Mouse (Mus musculus) lung, embryonic 16.5 days (tissue): Measurements from ENCODE around the gene Smyd5. TPM values are rescaled to one million over a fixed set of nuclear protein-coding genes. Genes with fewer than 3 reads are reported as not detected.

ENCODE experiments used
- ATAC-seq: fragments of 200-750 bp; cut with Nextera tagmentation; 2 replicates; pipeline ENCODE4 v1.8.0; 2017; ENCODE audit warnings: low read depth, mild to moderate bottlenecking, moderate library complexity
- H3K27ac ChIP-seq: fragments of 300-500 bp; sonication (generic); 2 replicates; pipeline ENCODE4 v1.5.1; 2014; ENCODE audit warnings: mild to moderate bottlenecking, control low read depth, low read length
- H3K27me3 ChIP-seq: fragments of 300-500 bp; sonication (generic); 2 replicates; pipeline ENCODE4 v1.6.1; 2014; ENCODE audit warnings: low read depth, low read length, mixed read lengths; ENCODE audit not compliant: control insufficient read depth, insufficient read depth
- H3K36me3 ChIP-seq: fragments of 300-500 bp; sonication (generic); 2 replicates; pipeline ENCODE4 v1.6.1; 2014; ENCODE audit warnings: low read length; ENCODE audit not compliant: control insufficient read depth, insufficient read depth
- H3K4me1 ChIP-seq: fragments of 300-500 bp; sonication (generic); replicated peaks from 2 replicates; pipeline ENCODE4 v1.6.1; 2014; ENCODE audit warnings: low read length, mixed read lengths; ENCODE audit not compliant: control insufficient read depth, insufficient read depth
- H3K4me2 ChIP-seq: fragments of 300-500 bp; sonication (generic); 2 replicates; pipeline ENCODE4 v1.6.1; 2014; ENCODE audit warnings: low read depth, low read length, control low read depth
- H3K4me3 ChIP-seq: fragments of 300-500 bp; sonication (generic); 2 replicates; pipeline ENCODE4 v1.5.1; 2014; ENCODE audit warnings: mild to moderate bottlenecking, low read length, control low read depth
- H3K9ac ChIP-seq: fragments of 300-500 bp; sonication (generic); 2 replicates; pipeline ENCODE4 v1.6.1; 2014; ENCODE audit warnings: low read length, control low read depth
- H3K9me3 ChIP-seq: fragments of 300-500 bp; sonication (generic); 2 replicates; pipeline ENCODE4 v1.6.1; 2016; ENCODE audit warnings: low read length; ENCODE audit not compliant: control insufficient read depth
- WGBS: fragments of 180-500 bp; shearing (Covaris S2); extraction: QIAGEN DNeasy Blood & Tissue Kit; methylation state at CpG from one replicate; pipeline ENCODE4 v1.1.7; 2014; 5-methylcytosine and 5-hydroxymethylcytosine counted together
- polyA plus RNA-seq: library from polyadenylated mRNA; unstranded; fragments of >200 nt; fragmentation: Nextera tagmentation; extraction: Ambion mirVana; gene quantifications from 2 replicates; pipeline ENCODE4 v1.2.1, GENCODE M21; 2015

The Smyd5 gene
- polyA plus RNA-seq = 53.4 and 55.2 TPM in 2 replicates

GRCm38 (mm10) chr6:85431842-85432431, at the start of gene Smyd5:
Smyd5 (plus strand) TSS chr6:85431989.
- no peaks in the 10 kb centered on the region for H3K36me3 ChIP-seq
- H3K27me3 ChIP-seq = no peaks in the 10 kb centered on the region
- H3K4me1 ChIP-seq = peaks cover 6% of the 10 kb centered on the region
- under 1% methylated on average over 36 of the region's 39 CpGs for WGBS
- ATAC-seq = peak; percentile 91
- no peaks in the 10 kb centered on the region for H3K9me3 ChIP-seq
- H3K4me3 ChIP-seq = peak within 1 kb of the TSS; percentile 80
- peak within 1 kb of the TSS; percentile 81 for H3K9ac ChIP-seq
- H3K4me2 ChIP-seq = peak within 1 kb of the TSS; percentile 79
- H3K27ac ChIP-seq = no peak within 1 kb of the TSS

- WGBS = 73% methylated on average over 2 of the region's 2 CpGs
Measured at GRCm38 (mm10) chr6:85382791-85383190, 49.0 kb upstream of the Smyd5 start.

GRCm38 (mm10) chr6:85388608-85389007, 43.2 kb upstream of the Smyd5 start:
- H3K4me3 ChIP-seq = no peak overlapping the region
- no peak overlapping the region for H3K9ac ChIP-seq
- ATAC-seq = no peak
- no peak overlapping the region for H3K27ac ChIP-seq
- H3K9me3 ChIP-seq = no peaks in the 10 kb centered on the region
- H3K4me1 ChIP-seq = no peaks in the 10 kb centered on the region
- no peaks in the 10 kb centered on the region for H3K36me3 ChIP-seq
- no peak overlapping the region for H3K4me2 ChIP-seq
- 53% methylated on average over 5 of the region's 5 CpGs for WGBS
- H3K27me3 ChIP-seq = no peaks in the 10 kb centered on the region; the same call in 1 of the 2 replicates

More at GRCm38 (mm10) chr6:85382791-85383190, 49.0 kb upstream of the Smyd5 start:
- H3K4me2 ChIP-seq = no peak overlapping the region
- H3K27ac ChIP-seq = no peak overlapping the region
- H3K9me3 ChIP-seq = no peaks in the 10 kb centered on the region
- H3K4me3 ChIP-seq = no peak overlapping the region
- H3K9ac ChIP-seq = no peak overlapping the region
- no peak for ATAC-seq
- H3K4me1 ChIP-seq = peaks cover 6% of the 10 kb centered on the region
- no peaks in the 10 kb centered on the region for H3K36me3 ChIP-seq
- H3K27me3 ChIP-seq = no peaks in the 10 kb centered on the region; the same call in 1 of the 2 replicates

- no peak for ATAC-seq
- H3K4me1 ChIP-seq = no peaks in the 10 kb centered on the region
- no peak overlapping the region for H3K27ac ChIP-seq
- H3K4me3 ChIP-seq = no peak overlapping the region
- no peaks in the 10 kb centered on the region for H3K36me3 ChIP-seq
- no peak overlapping the region for H3K9ac ChIP-seq
- H3K9me3 ChIP-seq = no peaks in the 10 kb centered on the region
- no peaks in the 10 kb centered on the region for H3K27me3 ChIP-seq
- 17% methylated on average over 6 of the region's 7 CpGs for WGBS
- H3K4me2 ChIP-seq = no peak overlapping the region
Measured at GRCm38 (mm10) chr6:85391803-85392202, 40.0 kb upstream of the Smyd5 start.

GRCm38 (mm10) chr6:85395360-85395759, 36.4 kb upstream of the Smyd5 start:
- WGBS = 83% methylated on average over 2 of the region's 2 CpGs
- no peak overlapping the region for H3K4me2 ChIP-seq

GRCm38 (mm10) chr6:85397165-85397564, 34.6 kb upstream of the Smyd5 start:
- Histone ChIP-seq H3K4me3 (no peak overlapping the region), H3K9me3 (no peaks in the 10 kb centered on the region), H3K4me2 (no peak overlapping the region), H3K27me3 (no peaks in the 10 kb centered on the region), H3K27ac (no peak overlapping the region), H3K4me1 (no peaks in the 10 kb centered on the region), H3K9ac (no peak overlapping the region), H3K36me3 (no peaks in the 10 kb centered on the region)
- 17% methylated on average over 1 of the region's 1 CpGs for WGBS
- ATAC-seq = no peak

More at GRCm38 (mm10) chr6:85395360-85395759, 36.4 kb upstream of the Smyd5 start:
- no peaks in the 10 kb centered on the region for H3K27me3 ChIP-seq
- H3K27ac ChIP-seq = no peak overlapping the region
- H3K4me1 ChIP-seq = no peaks in the 10 kb centered on the region
- H3K9me3 ChIP-seq = no peaks in the 10 kb centered on the region
- no peak overlapping the region for H3K4me3 ChIP-seq
- no peak for ATAC-seq
- H3K36me3 ChIP-seq = no peaks in the 10 kb centered on the region
- H3K9ac ChIP-seq = no peak overlapping the region

- no peak overlapping the region for H3K27ac ChIP-seq
- H3K27me3 ChIP-seq = no peaks in the 10 kb centered on the region
- H3K36me3 ChIP-seq = no peaks in the 10 kb centered on the region
- H3K4me3 ChIP-seq = no peak overlapping the region
- no peak overlapping the region for H3K9ac ChIP-seq
- H3K4me1 ChIP-seq = no peaks in the 10 kb centered on the region
- no peak overlapping the region for H3K4me2 ChIP-seq
- WGBS = 14% methylated on average over 5 of the region's 5 CpGs
- ATAC-seq = no peak
- H3K9me3 ChIP-seq = no peaks in the 10 kb centered on the region
Measured at GRCm38 (mm10) chr6:85399715-85400114, 32.1 kb upstream of the Smyd5 start.

- no peaks in the 10 kb centered on the region for H3K4me1 ChIP-seq
- H3K9me3 ChIP-seq = no peaks in the 10 kb centered on the region
- peaks cover 6% of the 10 kb centered on the region; the same call in 1 of the 2 replicates for H3K27me3 ChIP-seq
- WGBS = 53% methylated on average over 2 of the region's 2 CpGs
- no peak overlapping the region for H3K4me2 ChIP-seq
- no peak overlapping the region for H3K27ac ChIP-seq
- H3K9ac ChIP-seq = no peak overlapping the region
- H3K4me3 ChIP-seq = no peak overlapping the region
- H3K36me3 ChIP-seq = no peaks in the 10 kb centered on the region
- ATAC-seq = no peak
Measured at GRCm38 (mm10) chr6:85402613-85403012, 29.2 kb upstream of the Smyd5 start.

- H3K9ac ChIP-seq = no peak overlapping the region
- no peak overlapping the region for H3K27ac ChIP-seq
- WGBS = 77% methylated on average over 10 of the region's 10 CpGs
Measured at GRCm38 (mm10) chr6:85403039-85403438, 28.8 kb upstream of the Smyd5 start.

More at GRCm38 (mm10) chr6:85403039-85403438, 28.8 kb upstream of the Smyd5 start:
- Histone ChIP-seq H3K9me3 (no peaks in the 10 kb centered on the region), H3K36me3 (no peaks in the 10 kb centered on the region), H3K4me2 (no peak overlapping the region), H3K4me3 (no peak overlapping the region), H3K27me3 (peaks cover 7% of the 10 kb centered on the region; the same call in 1 of the 2 replicates), H3K4me1 (no peaks in the 10 kb centered on the region)
- ATAC-seq = no peak
